Mouse (Mus musculus) thymus, postnatal 10 days (tissue): ENCODE data around the gene Olfr591.
"Not testable (repeated sequence)": the region's sequence is repeated elsewhere in the genome, so short reads cannot be mapped to it uniquely, and the experiment has no call there.

Experiments
- DNase-seq, 2 experiments: peaks; one replicate each; pipeline ENCODE4 v3.0.0; 2021; ENCODE audit warnings: low spot score in 2 of 2

The Olfr591 gene

GRCm38 (mm10) chr7:103178240-103178639, at the start of gene Olfr591:
Gene Olfr591 (minus strand): TSS chr7:103178340.
- DNase-seq: no peak

GRCm38 (mm10) chr7:103216696-103217095, 38.6 kb upstream of the Olfr591 start, which contains the start of gene Olfr594:
Gene Olfr594 (plus strand): TSS chr7:103216996.
- no peak for DNase-seq

- DNase-seq: not testable (repeated sequence)
These were observed 33.9 kb upstream of the Olfr591 start for GRCm38 (mm10) chr7:103212050-103212449.

- DNase-seq: no peak
These were observed 33.4 kb upstream of the Olfr591 start, which contains the start of gene Olfr593 for GRCm38 (mm10) chr7:103211562-103211961. Gene Olfr593 (plus strand): TSS chr7:103211862.

GRCm38 (mm10) chr7:103184503-103184902, 6.4 kb upstream of the Olfr591 start, which contains the start of gene Olfr592:
Gene Olfr592 (plus strand): TSS chr7:103184803.
- DNase-seq: not testable (repeated sequence)

GRCm38 (mm10) chr7:103169697-103170096, 8.4 kb downstream of the Olfr591 start:
- DNase-seq: no peak

GRCm38 (mm10) chr7:103156256-103156655, 21.9 kb downstream of the Olfr591 start, which contains the start of gene Olfr589:
Gene Olfr589 (minus strand): TSS chr7:103156356.
- DNase-seq: no peak

GRCm38 (mm10) chr7:103140579-103140978, 37.6 kb downstream of the Olfr591 start, which contains the start of gene Olfr588-ps1:
Gene Olfr588-ps1 (plus strand): TSS chr7:103140879.
- DNase-seq: no peak

- DNase-seq: no peak
These were observed 52.6 kb downstream of the Olfr591 start, which contains the start of gene Olfr586 for GRCm38 (mm10) chr7:103125538-103125937. Gene Olfr586 (minus strand): TSS chr7:103125638.

- no peak for DNase-seq
These were observed 58.7 kb downstream of the Olfr591 start for GRCm38 (mm10) chr7:103119406-103119805.
